Mouse (Mus musculus): ENCODE measurements at regions not wholly inside any gene's neighbourhood (a gene's known extent, or its start where the extent isn't known, plus 50 kb on each side); places are given as distances from the start of the nearest gene placed in this dataset.
A peak's percentile ranks its signal among the peaks of the same experiment; 100 is the strongest.

GRCm38 (mm10) chr14:61685231-61685800 is 78.1 kb downstream of the Kcnrg start:
- H3K9ac ChIP-seq (ENCODE audit: control insufficient read depth, low read depth, low read length, poor library complexity, severe bottlenecking) = no peak overlapping the region
- peaks cover 21% of the 10 kb centered on the region for H3K79me2 ChIP-seq (ENCODE audit: control insufficient read depth, insufficient read depth, low read length, poor library complexity)
- H3K27me3 ChIP-seq (ENCODE audit: control insufficient read depth in 1 of 2, insufficient read depth in 2 of 2, low read length in 2 of 2) = no peaks in the 10 kb centered on the region
- TF ChIP-seq E2F4 (IDR thresholded peaks at IDR 0.05; ENCODE audit: borderline replicate concordance, low read depth, low read length) (no peak), GATA1 (IDR thresholded peaks at IDR 0.05; ENCODE audit: low read depth, low read length) (no peak), MAX (IDR thresholded peaks at IDR 0.05; ENCODE audit: low read length) (no peak)
- H3K9me3 ChIP-seq (replicated peaks; ENCODE audit: insufficient read depth, low read length) = no peaks in the 10 kb centered on the region
- DNase-seq (ENCODE audit: low read depth, low spot score) = no peak
- H3K36me3 ChIP-seq (ENCODE audit: control insufficient read depth in 1 of 2, insufficient read depth in 2 of 2, low read length in 2 of 2) = peaks cover 0 to 3% of the 10 kb centered on the region in 2 experiments; a peak in 2 of 4 replicates
- no peak overlapping the region for H3K4me3 ChIP-seq (ENCODE audit: control insufficient read depth in 1 of 2, insufficient read depth in 1 of 2, low read depth in 2 of 2, low read length in 2 of 2)
- no peak overlapping the region for H3K27ac ChIP-seq (ENCODE audit: control insufficient read depth, low read depth, low read length)
- H3K4me1 ChIP-seq (ENCODE audit: control insufficient read depth in 1 of 2, insufficient read depth in 2 of 2, low read length in 2 of 2) = peaks cover 0 to 7% of the 10 kb centered on the region in 2 experiments; a peak in 1 of 4 replicates

DNA sequence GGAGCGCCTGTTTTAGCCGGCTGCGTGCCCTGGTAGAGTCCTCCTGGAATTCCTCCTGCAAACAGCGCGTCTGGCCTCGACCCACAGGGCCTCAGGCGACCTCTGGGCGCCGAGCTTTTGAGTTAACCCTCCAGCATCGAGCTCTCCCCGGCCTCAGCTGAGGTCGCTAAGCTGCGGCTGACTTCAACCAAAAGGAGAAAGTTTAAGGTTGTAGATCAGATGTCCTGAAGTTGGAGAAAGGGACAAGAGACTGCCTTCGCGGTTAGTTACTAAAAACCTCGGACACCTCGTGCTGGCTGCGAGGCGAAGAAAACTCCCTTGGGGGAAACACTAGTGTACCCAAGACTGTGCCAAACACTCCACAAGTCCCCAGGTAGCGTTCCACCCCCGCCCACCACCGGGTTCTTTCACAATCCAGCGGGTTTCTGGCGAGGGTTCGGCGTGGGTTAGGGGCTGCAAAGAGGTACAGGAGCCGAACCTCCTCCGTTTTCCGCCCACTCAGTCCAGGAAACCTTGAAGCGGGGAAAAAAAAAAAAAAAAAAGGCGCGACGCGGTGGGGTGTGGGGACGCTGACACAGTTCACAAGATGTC is 78.9 kb downstream of the Kcnrg start:
- Histone ChIP-seq H3K27me3 (ENCODE audit: control insufficient read depth in 1 of 2, insufficient read depth in 2 of 2, low read length in 2 of 2) (no peaks in the 10 kb centered on the region), H3K9ac (ENCODE audit: control insufficient read depth, low read depth, low read length, poor library complexity, severe bottlenecking) (peak overlapping the region; percentile 22; the same call in 1 of the 2 replicates), H3K79me2 (ENCODE audit: control insufficient read depth, insufficient read depth, low read length, poor library complexity) (peaks cover 16% of the 10 kb centered on the region), H3K27ac (ENCODE audit: control insufficient read depth, low read depth, low read length) (no peak overlapping the region), H3K36me3 (ENCODE audit: control insufficient read depth in 1 of 2, insufficient read depth in 2 of 2, low read length in 2 of 2) (peaks cover 0 to 2% of the 10 kb centered on the region in 2 experiments; a peak in 2 of 4 replicates), H3K9me3 (replicated peaks; ENCODE audit: insufficient read depth, low read length) (no peaks in the 10 kb centered on the region), H3K4me1 (ENCODE audit: control insufficient read depth in 1 of 2, insufficient read depth in 2 of 2, low read length in 2 of 2) (peaks cover 0 to 10% of the 10 kb centered on the region in 2 experiments; a peak in 2 of 4 replicates), H3K4me3 (ENCODE audit: control insufficient read depth in 1 of 2, insufficient read depth in 1 of 2, low read depth in 2 of 2, low read length in 2 of 2) (peak overlapping the region; percentile 9 to 72; a peak in 1 of 4 replicates)
- TF ChIP-seq MAFK (IDR thresholded peaks at IDR 0.05; ENCODE audit: borderline replicate concordance, low read depth, low read length) (no peak), ZNF384 (IDR thresholded peaks at IDR 0.05; ENCODE audit: low read depth, low read length) (peak; percentile 50; the same call in 1 of the 2 replicates)
- DNase-seq (ENCODE audit: low read depth, low spot score) = no peak

DNA sequence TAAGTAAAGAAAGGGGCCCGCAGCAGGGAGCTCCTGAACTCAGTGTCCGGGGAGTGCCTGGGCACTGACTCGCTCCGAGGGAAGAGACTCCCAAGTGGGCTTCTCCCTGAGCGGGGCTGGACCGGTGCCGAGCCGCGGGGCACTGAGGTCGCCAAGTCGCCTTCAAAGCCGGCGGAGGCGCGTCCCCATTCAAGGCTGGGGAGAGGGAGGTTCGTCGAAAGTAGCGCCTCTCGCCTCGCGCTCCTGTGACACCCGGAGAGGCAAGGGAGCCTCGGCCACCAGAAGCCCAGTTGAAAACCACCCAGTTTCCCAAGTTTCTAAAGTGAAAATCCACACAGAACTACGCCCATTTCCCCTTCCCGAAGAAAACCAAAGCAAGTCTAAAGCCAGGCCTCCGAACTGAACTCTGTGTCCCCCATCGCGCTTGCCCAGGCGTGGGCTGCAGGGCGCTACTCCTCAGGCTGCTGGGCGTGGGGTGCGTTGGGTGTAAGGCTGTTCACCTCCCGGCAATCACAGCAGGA is 79.6 kb downstream of the Kcnrg start:
- H3K36me3 ChIP-seq (ENCODE audit: control insufficient read depth in 1 of 2, insufficient read depth in 2 of 2, low read length in 2 of 2) = peaks cover 0 to 9% of the 10 kb centered on the region in 2 experiments; a peak in 2 of 4 replicates
- H3K9ac ChIP-seq (ENCODE audit: control insufficient read depth, low read depth, low read length, poor library complexity, severe bottlenecking) = peak overlapping the region; percentile 72
- peak; percentile 57 for DNase-seq (ENCODE audit: low read depth, low spot score)
- H3K4me3 ChIP-seq (ENCODE audit: control insufficient read depth in 1 of 2, insufficient read depth in 1 of 2, low read depth in 2 of 2, low read length in 2 of 2) = peak overlapping the region; percentile 68 to 72
- peaks cover 0 to 16% of the 10 kb centered on the region in 2 experiments; a peak in 2 of 4 replicates for H3K4me1 ChIP-seq (ENCODE audit: control insufficient read depth in 1 of 2, insufficient read depth in 2 of 2, low read length in 2 of 2)
- H3K27ac ChIP-seq (ENCODE audit: control insufficient read depth, low read depth, low read length) = no peak overlapping the region
- H3K79me2 ChIP-seq (ENCODE audit: control insufficient read depth, insufficient read depth, low read length, poor library complexity) = peaks cover 11% of the 10 kb centered on the region; the same call in 1 of the 2 replicates
- TF ChIP-seq NRF1 (IDR thresholded peaks at IDR 0.05; ENCODE audit: insufficient read depth, low read depth, low read length, poor library complexity, severe bottlenecking) (peak; percentile 48), TCF12 (IDR thresholded peaks at IDR 0.05; ENCODE audit: low read depth, low read length) (no peak), ZMIZ1 (IDR thresholded peaks at IDR 0.05; ENCODE audit: low read depth, low read length) (no peak), MAZ (IDR thresholded peaks at IDR 0.05; ENCODE audit: low read depth, low read length) (0 out of 2 replicates have a peak, but pooled peaks have one; percentile 22)
- H3K27me3 ChIP-seq (ENCODE audit: control insufficient read depth in 1 of 2, insufficient read depth in 2 of 2, low read length in 2 of 2) = no peaks in the 10 kb centered on the region
- no peaks in the 10 kb centered on the region for H3K9me3 ChIP-seq (replicated peaks; ENCODE audit: insufficient read depth, low read length)

All from MEL (cell line).